Mouse (Mus musculus): Measurements from ENCODE around the gene Neu2. TPM values are rescaled to one million over a fixed set of nuclear protein-coding genes. Genes with fewer than 3 reads are reported as not detected.

Neu2 gene
- polyA plus RNA-seq, 1 experiment from 2014 or later, result not detected

DNA sequence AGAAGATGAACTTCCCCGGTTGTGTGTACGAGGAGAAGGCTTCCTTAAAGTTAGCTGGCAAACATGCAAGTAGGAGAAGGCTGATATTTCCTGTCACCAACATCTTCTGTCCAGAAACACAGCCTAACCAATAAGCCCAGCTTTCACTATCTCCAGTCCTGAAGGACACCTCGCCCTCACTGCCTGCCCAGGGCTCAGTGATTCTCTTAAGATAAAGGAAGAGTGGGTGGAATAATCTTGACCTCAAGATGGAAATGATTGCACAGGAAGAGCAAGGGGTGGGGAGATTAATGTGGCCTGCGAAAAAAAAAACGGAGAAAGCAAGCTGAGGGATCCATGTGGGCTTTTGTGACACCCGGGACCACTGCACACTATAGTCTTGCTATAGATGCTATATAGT, 136.1 kb downstream of the Neu2 start:
- DNase-seq (ENCODE audit: low spot score), result no peak
- 89% methylated on average over 6 of the region's 6 CpGs for WGBS
- H3K9me3 ChIP-seq, result no peaks in the 10 kb centered on the region

More for the DNA sequence above, 136.1 kb downstream of the Neu2 start:
- Histone ChIP-seq H3K36me3 (no peaks in the 10 kb centered on the region), H3K4me1 (replicated peaks) (no peaks in the 10 kb centered on the region), H3K4me3 (no peak overlapping the region), H3K27ac (no peak overlapping the region), H3K27me3 (ENCODE audit: insufficient read depth, poor library complexity, severe bottlenecking) (no peaks in the 10 kb centered on the region)

Other genes starting within 250 kb of the Neu2 start
- gene Efhd1, start 245.5 kb upstream of the Neu2 start, polyA plus RNA-seq (2016; fragmentation: Nextera tagmentation; extraction: Ambion mirVana), result 0.14 and 0.49 TPM in 2 replicates
- gene Gigyf2, start 182.9 kb upstream of the Neu2 start, polyA plus RNA-seq (2016; fragmentation: Nextera tagmentation; extraction: Ambion mirVana), result 46.1 and 48.1 TPM in 2 replicates
- gene Kcnj13, start 115.2 kb upstream of the Neu2 start, polyA plus RNA-seq (2016; fragmentation: Nextera tagmentation; extraction: Ambion mirVana), result 1.1 and 5.0 TPM in 2 replicates
- gene Snorc, start 39.6 kb upstream of the Neu2 start, polyA plus RNA-seq (2016; fragmentation: Nextera tagmentation; extraction: Ambion mirVana), result not detected in 2 replicates
- gene Ngef, start 64.0 kb downstream of the Neu2 start, polyA plus RNA-seq (2016; fragmentation: Nextera tagmentation; extraction: Ambion mirVana), result 3.3 and 5.0 TPM in 2 replicates
- 3.2 and 6.2 TPM in 2 replicates for gene Inpp5d, start 110.4 kb downstream of the Neu2 start, polyA plus RNA-seq (2016; fragmentation: Nextera tagmentation; extraction: Ambion mirVana)
- gene Atg16l1, start 246.0 kb downstream of the Neu2 start, polyA plus RNA-seq (2016; fragmentation: Nextera tagmentation; extraction: Ambion mirVana), result 36.5 and 41.2 TPM in 2 replicates

Data from hindbrain, embryonic 10.5 days (tissue).